Mouse (Mus musculus): ENCODE measurements around the gene Lpin2.
A peak's percentile ranks its signal among the peaks of the same experiment; 100 is the strongest.

Gene Lpin2

DNA sequence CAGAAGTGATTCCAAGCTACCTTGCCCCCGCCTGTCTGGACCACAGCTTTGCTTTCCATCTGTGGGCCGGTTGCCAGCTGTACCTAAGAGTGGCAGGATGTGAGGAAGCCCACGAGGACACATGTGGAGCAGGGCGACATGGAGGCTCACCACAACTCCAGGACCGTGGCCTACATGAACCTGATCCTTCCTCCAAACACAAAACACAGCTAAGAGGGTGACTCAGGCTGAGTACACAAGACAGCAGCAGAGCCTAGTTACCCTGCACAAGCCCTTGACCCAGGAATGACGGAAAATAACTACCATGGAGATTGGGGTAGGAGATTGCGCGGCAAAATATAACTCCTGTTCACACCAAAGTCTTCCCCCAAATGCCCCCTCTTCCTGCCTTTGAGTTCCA is 85.0 kb downstream of the Lpin2 start:
- DNase-seq = no peak

GRCm38 (mm10) chr17:71268152-71268551 is 85.8 kb downstream of the Lpin2 start:
- DNase-seq = no peak

GRCm38 (mm10) chr17:71268599-71268998 is 86.2 kb downstream of the Lpin2 start:
- DNase-seq = no peak

GRCm38 (mm10) chr17:71273901-71274300 is 91.5 kb downstream of the Lpin2 start:
- no peak for DNase-seq

DNA sequence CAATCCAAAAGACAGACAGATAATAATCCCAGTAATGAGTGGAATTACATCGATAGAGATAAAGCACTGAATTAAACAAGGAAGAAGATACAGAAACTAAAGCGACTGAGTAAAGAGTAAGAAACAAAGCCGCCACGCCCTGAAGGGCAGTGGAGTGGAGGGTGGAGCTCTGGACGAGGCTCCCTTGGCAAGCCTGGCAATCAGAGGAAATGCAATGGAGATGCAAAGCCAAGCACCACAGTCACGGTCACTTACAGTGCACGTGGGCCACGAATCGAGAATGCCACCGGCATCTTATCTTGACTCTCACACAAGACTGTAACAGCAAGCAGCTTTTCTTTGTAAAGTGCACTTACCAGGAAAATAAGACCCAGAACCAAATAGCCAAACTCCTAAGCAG is 94.4 kb downstream of the Lpin2 start:
- no peak for DNase-seq

GRCm38 (mm10) chr17:71277701-71278491 is 95.5 kb downstream of the Lpin2 start:
- no peak for DNase-seq

DNA sequence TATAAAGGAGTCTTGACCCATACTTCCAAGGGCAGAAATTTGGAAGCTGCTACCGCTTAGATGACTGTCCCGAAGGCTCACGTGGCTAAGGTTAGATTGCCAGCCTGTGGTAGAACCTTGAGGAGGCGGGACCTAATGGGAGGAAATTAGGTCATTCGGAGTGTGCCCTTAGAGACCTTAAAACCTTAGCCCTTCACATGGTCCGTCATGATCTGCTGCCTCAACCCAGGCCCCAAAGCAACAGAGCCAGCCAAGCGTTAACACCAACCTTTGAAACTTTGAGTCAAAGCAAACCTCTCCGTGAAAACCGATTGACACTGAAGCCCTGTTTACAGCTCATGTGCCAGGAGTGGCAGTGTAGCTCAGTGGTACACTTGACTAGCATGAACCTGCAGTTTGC is 100.4 kb downstream of the Lpin2 start:
- DNase-seq = no peak

- DNase-seq = no peak
Measured at GRCm38 (mm10) chr17:71283237-71283636, 100.9 kb downstream of the Lpin2 start.

GRCm38 (mm10) chr17:71284890-71285289 is 102.5 kb downstream of the Lpin2 start:
- DNase-seq = no peak

DNA sequence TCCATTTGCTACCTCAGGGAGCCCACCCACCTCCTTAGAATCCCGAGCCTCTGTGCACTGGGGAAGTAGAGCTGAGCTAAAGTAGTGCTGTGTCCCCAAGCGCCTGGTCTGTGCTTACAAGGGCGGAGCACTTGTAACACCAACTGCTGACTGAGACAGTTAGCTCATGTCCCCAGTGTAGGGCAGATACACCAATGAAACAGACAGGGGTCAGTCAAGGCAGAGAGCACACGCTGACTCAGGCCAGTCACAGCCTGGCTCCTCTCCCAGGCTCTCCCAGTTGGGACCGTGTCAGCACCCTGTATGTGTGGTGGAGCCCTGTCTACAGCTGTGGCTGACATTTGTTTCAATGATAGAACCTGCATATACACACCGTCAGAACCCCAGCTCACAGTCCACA is 103.6 kb downstream of the Lpin2 start:
- DNase-seq = no peak

DNA sequence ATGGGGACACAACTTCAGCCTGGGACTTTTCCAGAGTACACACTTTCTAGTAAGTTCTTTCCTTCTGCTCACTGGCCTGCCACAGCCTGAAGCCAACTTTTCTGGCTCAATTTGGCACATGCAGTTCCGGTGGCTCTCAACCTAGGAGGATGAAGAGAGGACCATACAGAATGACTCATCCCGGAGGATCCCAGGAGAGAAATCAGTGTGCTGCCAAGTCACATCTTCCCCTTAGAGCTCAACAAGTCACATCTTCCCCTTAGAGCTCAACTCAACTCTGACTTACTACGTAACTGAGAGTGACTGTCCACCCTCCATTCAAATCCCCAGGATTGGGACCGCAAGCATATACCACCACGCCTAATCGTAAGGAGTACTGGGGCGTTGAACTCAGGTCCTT is 105.2 kb downstream of the Lpin2 start:
- no peak for DNase-seq

- peak; percentile 49 to 55 for DNase-seq
Measured at GRCm38 (mm10) chr17:71288145-71288758, 105.9 kb downstream of the Lpin2 start.

DNA sequence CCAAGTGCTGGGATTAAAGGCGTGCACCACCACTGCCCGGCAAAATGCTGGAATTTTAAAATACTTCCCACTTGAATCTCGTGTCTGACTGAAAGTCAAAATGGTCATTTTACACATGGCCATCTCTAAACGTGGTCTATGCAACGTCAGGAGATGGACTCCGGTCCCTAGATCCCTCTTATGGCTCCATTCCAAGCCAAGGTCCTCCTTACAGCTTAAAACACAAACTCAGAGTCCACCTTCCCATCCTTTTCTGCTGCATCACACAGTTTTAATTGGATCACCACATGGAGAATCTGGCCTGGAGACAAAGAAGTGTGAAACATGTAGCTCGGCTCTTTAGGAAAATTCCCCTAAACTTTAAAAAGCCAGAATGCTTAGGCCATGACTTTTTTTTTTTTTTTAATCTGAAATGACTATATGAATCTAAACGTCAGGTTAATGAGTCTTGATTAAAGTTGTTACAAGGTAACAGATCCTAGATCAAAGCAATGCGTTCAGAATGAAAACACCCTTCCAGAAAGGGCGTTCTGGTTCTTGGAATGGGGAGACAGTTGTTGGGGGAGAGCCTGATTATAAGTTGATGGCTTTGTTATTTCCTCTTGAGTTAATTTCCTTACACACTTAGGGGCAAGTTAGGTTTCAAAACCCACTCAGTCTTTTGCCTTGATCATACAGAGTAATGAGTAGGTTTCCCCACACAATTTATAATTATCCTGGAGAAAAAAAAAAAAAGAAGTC is 106.6 kb downstream of the Lpin2 start:
- no peak for DNase-seq

DNA sequence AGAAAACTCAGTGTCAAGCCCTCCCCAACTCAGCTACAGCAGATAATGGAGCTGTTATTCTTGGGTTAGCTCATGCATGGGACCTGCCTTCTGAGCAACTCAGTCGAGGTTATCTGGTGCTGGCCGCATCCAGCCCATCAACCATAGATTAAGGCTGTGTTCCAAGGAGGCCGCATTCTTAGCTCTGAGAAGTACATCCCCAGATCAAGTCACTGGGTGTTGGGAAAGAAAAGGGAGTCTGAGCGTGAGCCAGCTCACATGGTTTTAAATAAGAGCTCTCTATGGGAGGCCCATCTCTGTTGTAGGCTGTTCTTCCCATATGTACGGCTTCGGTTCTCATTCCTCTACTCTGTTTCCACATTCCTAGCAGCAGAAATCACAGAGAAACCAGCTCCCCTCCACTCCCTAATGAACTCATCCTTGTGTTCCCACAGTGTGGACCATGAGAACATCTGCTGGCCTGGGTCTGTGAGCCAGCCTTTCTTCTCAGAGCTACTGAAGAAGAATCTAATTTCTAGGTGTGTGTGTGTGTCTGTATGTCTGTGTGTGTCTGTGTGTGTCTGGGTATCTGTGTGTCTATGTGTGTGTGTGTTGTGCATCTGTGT is 107.3 kb downstream of the Lpin2 start:
- DNase-seq = no peak

GRCm38 (mm10) chr17:71290486-71291410 is 108.4 kb downstream of the Lpin2 start:
- DNase-seq = no peak

- DNase-seq = no peak
Measured at GRCm38 (mm10) chr17:71291897-71292420, 109.6 kb downstream of the Lpin2 start.

GRCm38 (mm10) chr17:71292897-71293296 is 110.5 kb downstream of the Lpin2 start:
- no peak for DNase-seq

DNA sequence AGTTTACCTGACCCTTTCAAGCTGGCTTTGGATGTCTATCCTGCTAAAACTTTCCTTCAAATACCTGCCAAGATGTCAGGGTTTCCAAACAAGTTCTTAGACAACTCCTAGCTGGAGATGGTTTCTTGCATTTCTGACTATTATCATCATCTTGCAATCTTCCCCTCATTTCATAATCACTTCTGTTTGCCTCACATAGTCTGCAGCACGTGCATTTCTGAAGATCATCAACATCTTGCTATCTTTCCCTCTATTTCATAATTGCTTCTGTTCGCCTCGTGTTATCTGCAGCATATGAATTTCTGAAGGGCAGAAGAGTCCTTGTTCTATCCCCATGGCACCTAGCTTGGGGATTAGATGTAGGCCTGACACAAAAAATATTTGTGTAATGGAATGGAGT is 112.2 kb downstream of the Lpin2 start:
- DNase-seq = no peak

Measured in spleen, adult 18-20 months (tissue).